Mouse (Mus musculus): Measurements from ENCODE around the gene Fbxw18.
"Not testable (repeated sequence)": the region's sequence is repeated elsewhere in the genome, so short reads cannot be mapped to it uniquely, and the experiment has no call there.

DNA sequence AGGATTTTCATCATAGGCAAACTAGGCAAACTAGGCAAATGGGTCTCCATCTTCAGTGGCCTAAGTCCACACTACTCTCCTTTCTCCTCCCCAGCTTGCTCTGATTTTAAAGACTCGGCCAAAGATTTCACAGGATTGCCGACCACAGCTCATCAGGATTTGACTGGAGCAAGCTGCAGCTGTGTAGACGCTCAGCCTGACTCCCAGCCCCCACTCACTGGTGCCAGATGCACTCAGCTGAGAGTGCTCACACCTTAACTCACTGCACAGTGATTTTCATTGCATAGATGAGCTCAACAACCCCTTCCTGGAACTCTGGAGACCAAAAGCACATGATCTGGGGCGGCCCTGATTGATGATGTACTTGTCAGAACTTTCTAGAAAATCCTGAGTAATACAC, at the start of gene Fbxw18:
- TF ChIP-seq TAL1, GATA1 (IDR thresholded peaks at IDR 0.05; ENCODE audit: low read length): not testable (repeated sequence)

All from erythroblast, embryonic 14.5 days (primary cell).